26 mouse cellular contexts compared by ENCODE assay signal in genomic region chr11:62804119-62804518, GRCm38 (mm10). TPM values are rescaled to one million over a fixed set of nuclear protein-coding genes. Genes with fewer than 3 reads are reported as not detected.
DNase-seq lines count a peak whose midpoint lies in the region; ATAC-seq and TF ChIP-seq lines count a peak whose summit lies in the region.
"Had no signal": no experiment of that assay in that cellular context is flagged by ENCODE, and none has a peak within 500 bp of the region (broad histone marks: within the 10 kb centered on the region; RNA-seq: fewer than 3 reads in every experiment).

No protein-coding gene starts in this region.

- H3K36me3 ChIP-seq in intestine, postnatal 0 days (ENCODE audit: control insufficient read depth, insufficient read depth) = no peaks in the 10 kb centered on the region
- no peaks in the 10 kb centered on the region for H3K36me3 ChIP-seq in thymus, adult 2 months (ENCODE audit: control insufficient read depth, insufficient read depth, low read length)
- H3K36me3 ChIP-seq: forebrain, embryonic 10.5 days; hindbrain, embryonic 13.5 days; midbrain, embryonic 12.5 days; neural tube, embryonic 15.5 days had no signal

- H3K9me3 ChIP-seq in intestine, postnatal 0 days (ENCODE audit: control insufficient read depth) = no peaks in the 10 kb centered on the region; the same call in 1 of the 2 replicates
- H3K9me3 ChIP-seq: forebrain, embryonic 10.5 days; hindbrain, embryonic 13.5 days; neural tube, embryonic 15.5 days had no signal

- DNase-seq in urinary bladder, postnatal 14 days (ENCODE audit: low spot score) = peak; percentile 26
- DNase-seq in urinary bladder, postnatal 10 days (ENCODE audit: low spot score) = no peak
- peak; percentile 66 for DNase-seq in ZHBTc4 (ENCODE audit: low read depth, low spot score)
- no peak for DNase-seq in spleen, postnatal 10 days (ENCODE audit: low spot score in 2 of 2)
- no peak for DNase-seq in thymus, adult 2 months
- DNase-seq: adrenal gland, postnatal 10 days; cerebellum, adult 18-20 months; cerebellum, postnatal 14 days; forebrain, postnatal 0 days; gastrocnemius, postnatal 25 days; heart, adult 18-20 months; kidney, adult 9 months; kidney, postnatal 25 days had no signal

- H3K4me2 ChIP-seq in intestine, postnatal 0 days (replicated peaks; ENCODE audit: low read depth) = peak overlapping the region; percentile 44
- H3K4me2 ChIP-seq: hindbrain, embryonic 13.5 days; midbrain, embryonic 12.5 days; neural tube, embryonic 15.5 days had no signal

- H3K27ac ChIP-seq in intestine, postnatal 0 days (ENCODE audit: low read depth, low read length) = no peak overlapping the region
- no peak overlapping the region for H3K27ac ChIP-seq in thymus, adult 2 months (ENCODE audit: control insufficient read depth, insufficient read depth, low read length)
- H3K27ac ChIP-seq: forebrain, embryonic 10.5 days; hindbrain, embryonic 13.5 days; layer of hippocampus, adult 2 months; midbrain, embryonic 12.5 days; neural tube, embryonic 15.5 days had no signal

- WGBS in intestine, postnatal 0 days = 32% methylated on average over 13 of the region's 13 CpGs
- 78% methylated on average over 13 of the region's 13 CpGs for WGBS in thymus, adult 2 months

- no peak for ATAC-seq in intestine, postnatal 0 days
- ATAC-seq in inflammation-experienced regulatory T-cells, adult 6 months = no peak
- ATAC-seq: forebrain, postnatal 0 days; Patski had no signal

- H3K4me1 ChIP-seq in intestine, postnatal 0 days (replicated peaks; ENCODE audit: control insufficient read depth, insufficient read depth, low read length) = no peaks in the 10 kb centered on the region
- H3K4me1 ChIP-seq in thymus, adult 2 months (replicated peaks; ENCODE audit: control insufficient read depth, insufficient read depth, low read length) = no peaks in the 10 kb centered on the region
- H3K4me1 ChIP-seq: forebrain, embryonic 10.5 days; hindbrain, embryonic 13.5 days; midbrain, embryonic 12.5 days; neural tube, embryonic 15.5 days had no signal

- TF ChIP-seq POLR2A in thymus, adult 2 months (IDR thresholded peaks at IDR 0.05; ENCODE audit: control insufficient read depth, extremely low read depth, insufficient read depth, low read length, poor library complexity) = no peak

- no peak for TF ChIP-seq CTCF in intestine, postnatal 0 days (IDR thresholded peaks at IDR 0.05; ENCODE audit: low read depth)
- no peak for TF ChIP-seq CTCF in thymus, adult 2 months (IDR thresholded peaks at IDR 0.05; ENCODE audit: borderline replicate concordance, control insufficient read depth, extremely low read depth, insufficient read depth, low read length, poor library complexity)

- no peak overlapping the region for H3K9ac ChIP-seq in intestine, postnatal 0 days (ENCODE audit: low read depth, low read length)
- H3K9ac ChIP-seq: forebrain, postnatal 0 days; hindbrain, embryonic 13.5 days; midbrain, embryonic 12.5 days; neural tube, embryonic 15.5 days had no signal

- H3K27me3 ChIP-seq in intestine, postnatal 0 days (replicated peaks; ENCODE audit: control insufficient read depth, insufficient read depth, low read length) = no peaks in the 10 kb centered on the region
- H3K27me3 ChIP-seq in thymus, adult 2 months (ENCODE audit: control insufficient read depth, insufficient read depth, low read length) = no peaks in the 10 kb centered on the region
- H3K27me3 ChIP-seq: midbrain, embryonic 12.5 days; neural tube, embryonic 15.5 days had no signal

- no peak overlapping the region for H3K4me3 ChIP-seq in intestine, postnatal 0 days (ENCODE audit: low read depth, low read length)
- no peak overlapping the region for H3K4me3 ChIP-seq in thymus, adult 2 months (ENCODE audit: control insufficient read depth, insufficient read depth, low read length)
- H3K4me3 ChIP-seq: forebrain, embryonic 10.5 days; hindbrain, embryonic 13.5 days; layer of hippocampus, adult 2 months; midbrain, embryonic 12.5 days; neural tube, embryonic 15.5 days had no signal

RNA-seq across cellular contexts. Expression of gene Zfp286, which starts 14.9 kb away (rescaled TPM):
- 4.2 and 4.3 TPM in 2 replicates for polyA plus RNA-seq in intestine, postnatal 0 days (2015; fragmentation: Nextera tagmentation; extraction: Ambion mirVana)
- 1 to 10 TPM in 2 of 3 experiments, under 1 TPM in 1; 0.48 to 7.7 (median 6.0) TPM for polyA plus RNA-seq in inflammation-experienced regulatory T-cells, adult 6 months (2017; shearing (Covaris generic))
- polyA plus RNA-seq in thymus, adult 2 months (2012; rRNA removed) = 4.8 and 5.0 TPM in 2 replicates
- polyA plus RNA-seq: C2C12; liver, adult 2 months had no signal

RNA-seq across cellular contexts. Expression of gene Trim16, which starts 15.9 kb away (rescaled TPM):
- polyA plus RNA-seq in intestine, postnatal 0 days (2015; fragmentation: Nextera tagmentation; extraction: Ambion mirVana) = 10.8 and 11.5 TPM in 2 replicates
- polyA plus RNA-seq in inflammation-experienced regulatory T-cells, adult 6 months (2017; shearing (Covaris generic)) = 10 to 100 TPM in 1 of 3 experiments, 1 to 10 TPM in 2; 6.4 to 14.6 (median 8.6) TPM
- polyA plus RNA-seq in thymus, adult 2 months (2012; rRNA removed) = 7.4 and 9.0 TPM in 2 replicates

RNA-seq across cellular contexts. Expression of gene Fbxw10, which starts 42.8 kb away (rescaled TPM):
- 0.14 and 0.17 TPM in 2 replicates for polyA plus RNA-seq in intestine, postnatal 0 days (2015; fragmentation: Nextera tagmentation; extraction: Ambion mirVana)
- 10 to 100 TPM in 2 of 3 experiments, 1 to 10 TPM in 1; 1.5 to 20.2 (median 15.8) TPM for polyA plus RNA-seq in inflammation-experienced regulatory T-cells, adult 6 months (2017; shearing (Covaris generic))
- polyA plus RNA-seq in thymus, adult 2 months (2012; rRNA removed) = 4.3 and 5.2 TPM in 2 replicates
- polyA plus RNA-seq: liver, adult 2 months had no signal

RNA-seq across cellular contexts. Expression of gene Gm10428, which starts 51.2 kb away (rescaled TPM):
- not detected in 2 replicates for polyA plus RNA-seq in intestine, postnatal 0 days (2015; fragmentation: Nextera tagmentation; extraction: Ambion mirVana)
- polyA plus RNA-seq in inflammation-experienced regulatory T-cells, adult 6 months (2017; shearing (Covaris generic)) = not detected
- not detected in 2 replicates for polyA plus RNA-seq in thymus, adult 2 months (2012; rRNA removed)
- polyA plus RNA-seq: C2C12; forebrain, embryonic 10.5 days; forebrain, postnatal 0 days; heart, embryonic 14.5 days; hindbrain, embryonic 13.5 days; liver, adult 2 months; liver, embryonic 16.5 days; midbrain, embryonic 12.5 days; neural tube, embryonic 15.5 days; Patski; small intestine, adult 2 months had no signal

Comparison
In these comparisons a context has a peak if more than half of its experiments do, and no peak if none do; other contexts are left out.
1. DNase-seq: peak in urinary bladder, postnatal 14 days (single experiment) and ZHBTc4 (single experiment); none in urinary bladder, postnatal 10 days (single experiment), spleen, postnatal 10 days (0 of 2) and thymus, adult 2 months (single experiment).